Mouse (Mus musculus): ENCODE measurements around the gene Smim11. TPM values are rescaled to one million over a fixed set of nuclear protein-coding genes. Genes with fewer than 3 reads are reported as not detected.

The Smim11 gene
- polyA plus RNA-seq, 1 experiment from 2014 or later: 117 TPM

Other genes with a start within 250 kb of the Smim11 start
- 88.9 and 97.5 TPM in 2 replicates for gene Mrps6, start 243.0 kb upstream of the Smim11 start, polyA plus RNA-seq (2014; fragmentation: Nextera tagmentation; extraction: Ambion mirVana)
- 0.15 TPM in 1 of 2 replicates, not detected in the other for gene Gm49711, start 243.0 kb upstream of the Smim11 start, polyA plus RNA-seq (2014; fragmentation: Nextera tagmentation; extraction: Ambion mirVana)
- 5.6 and 5.9 TPM in 2 replicates for gene Slc5a3, start 243.0 kb upstream of the Smim11 start, polyA plus RNA-seq (2014; fragmentation: Nextera tagmentation; extraction: Ambion mirVana)
- gene Kcne2, start 8.9 kb upstream of the Smim11 start, polyA plus RNA-seq (2014; fragmentation: Nextera tagmentation; extraction: Ambion mirVana): 0.26 TPM in 1 of 2 replicates, not detected in the other
- not detected in 2 replicates for gene Fam243, start 20.2 kb downstream of the Smim11 start, polyA plus RNA-seq (2014; fragmentation: Nextera tagmentation; extraction: Ambion mirVana)
- 0.05 TPM in 1 of 2 replicates, not detected in the other for gene Kcne1, start 58.2 kb downstream of the Smim11 start, polyA plus RNA-seq (2014; fragmentation: Nextera tagmentation; extraction: Ambion mirVana)
- gene Rcan1, start 169.6 kb downstream of the Smim11 start, polyA plus RNA-seq (2014; fragmentation: Nextera tagmentation; extraction: Ambion mirVana): 21.6 and 21.9 TPM in 2 replicates
- 1.5 and 1.6 TPM in 2 replicates for gene Clic6, start 184.4 kb downstream of the Smim11 start, polyA plus RNA-seq (2014; fragmentation: Nextera tagmentation; extraction: Ambion mirVana)